Mouse (Mus musculus) ES-E14 (cell line): ENCODE measurements around the gene Ube2d1.

Source experiments
- MAFK ChIP-seq: IDR thresholded peaks from 2 replicates; pipeline ENCODE4 v1.6.1; 2014; ENCODE audit warnings: mild to moderate bottlenecking, low read depth, low read length, inconsistent platforms; ENCODE audit not compliant: insufficient read depth
- ZC3H11A ChIP-seq: IDR thresholded peaks from 2 replicates; pipeline ENCODE4 v1.6.1; 2012; ENCODE audit warnings: low read depth, mild to moderate bottlenecking, inconsistent platforms, low read length, borderline replicate concordance

DNA sequence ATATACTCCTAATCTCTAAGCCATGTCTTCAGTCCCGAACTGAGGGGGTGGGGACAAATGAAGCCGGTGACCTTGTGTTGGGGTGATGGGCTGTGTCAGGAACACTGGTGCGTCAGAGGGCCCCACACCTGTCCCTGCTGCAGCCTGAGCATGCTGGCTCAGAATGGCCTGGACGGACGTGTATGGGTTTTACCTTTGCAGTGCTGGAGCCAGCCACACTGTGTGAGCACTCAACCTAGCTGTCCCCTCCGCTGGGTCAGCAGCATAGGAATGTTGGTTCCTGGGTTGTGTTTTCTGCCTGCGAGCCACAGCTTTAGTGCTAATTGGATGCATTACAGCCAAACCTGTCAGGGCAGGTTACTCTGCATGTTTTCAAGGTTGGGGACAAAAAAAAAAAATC, 41.1 kb upstream of the Ube2d1 start:
- TF ChIP-seq ZC3H11A (no peak), MAFK (no peak)
